Mouse (Mus musculus) olfactory bulb, adult 2 months (tissue): ENCODE results near the gene Plekhd1. TPM values are rescaled to one million over a fixed set of nuclear protein-coding genes. Genes with fewer than 3 reads are reported as not detected.

Source experiments
- H3K27ac ChIP-seq: fragments of 200-500 bp; 2 replicates; pipeline ENCODE4 v1.5.1; 2012; ENCODE audit warnings: low read depth, low read length; ENCODE audit not compliant: insufficient read depth
- H3K4me1 ChIP-seq: fragments of 200-500 bp; 2 replicates; pipeline ENCODE4 v1.6.1; 2012; ENCODE audit warnings: low read length; ENCODE audit not compliant: control insufficient read depth, insufficient read depth
- H3K4me3 ChIP-seq: fragments of 200-500 bp; 2 replicates; pipeline ENCODE4 v1.5.1; 2012; ENCODE audit warnings: mild to moderate bottlenecking, low read depth, low read length, moderate library complexity; ENCODE audit not compliant: insufficient read depth
- CTCF ChIP-seq: fragments of 200-500 bp; IDR thresholded peaks from 2 replicates; pipeline ENCODE4 v1.5.1; 2012; ENCODE audit warnings: low read depth, mild to moderate bottlenecking, low read length, moderate library complexity; ENCODE audit not compliant: insufficient read depth
- POLR2A ChIP-seq: fragments of 200-500 bp; IDR thresholded peaks from 2 replicates; pipeline ENCODE4 v1.6.1; 2012; ENCODE audit warnings: mild to moderate bottlenecking, low read depth, low read length, moderate library complexity; ENCODE audit not compliant: insufficient read depth
- WGBS: fragments of 180-500 bp; shearing (Covaris S2); methylation state at CpG from one replicate; pipeline ENCODE4 v1.1.7; 2018; 5-methylcytosine and 5-hydroxymethylcytosine counted together
- polyA plus RNA-seq: library from polyadenylated mRNA; stranded (reverse); fragments of >200 nt; gene quantifications from 2 replicates; pipeline ENCODE4 v1.2.4, GENCODE M21; 2012; ENCODE audit warnings: low replicate concordance; ENCODE audit not compliant: missing spikeins, insufficient read depth, insufficient read length

The Plekhd1 gene
- not detected in 2 replicates for polyA plus RNA-seq

- WGBS = 5% methylated on average over 47 of the region's 52 CpGs
- TF ChIP-seq CTCF (no peak), POLR2A (no peak)
- Histone ChIP-seq H3K4me3 (peak within 1 kb of the TSS; percentile 34), H3K4me1 (peaks cover 18% of the 10 kb centered on the region), H3K27ac (no peak within 1 kb of the TSS)
These were observed at the start of gene Plekhd1 for GRCm38 (mm10) chr12:80692269-80692972. Gene Plekhd1, plus strand, starts transcription at chr12:80692591.

- peaks cover 12% of the 10 kb centered on the region for H3K4me1 ChIP-seq
- WGBS = 2% methylated on average over 48 of the region's 48 CpGs
- H3K4me3 ChIP-seq = peak overlapping the region; percentile 66
- H3K27ac ChIP-seq = no peak overlapping the region; the same call in 1 of the 2 replicates
- TF ChIP-seq CTCF = 0 out of 2 replicates have a peak, but pooled peaks have one; percentile 18
- TF ChIP-seq POLR2A = no peak
These were observed 49.4 kb upstream of the Plekhd1 start for GRCm38 (mm10) chr12:80642725-80643692.

DNA sequence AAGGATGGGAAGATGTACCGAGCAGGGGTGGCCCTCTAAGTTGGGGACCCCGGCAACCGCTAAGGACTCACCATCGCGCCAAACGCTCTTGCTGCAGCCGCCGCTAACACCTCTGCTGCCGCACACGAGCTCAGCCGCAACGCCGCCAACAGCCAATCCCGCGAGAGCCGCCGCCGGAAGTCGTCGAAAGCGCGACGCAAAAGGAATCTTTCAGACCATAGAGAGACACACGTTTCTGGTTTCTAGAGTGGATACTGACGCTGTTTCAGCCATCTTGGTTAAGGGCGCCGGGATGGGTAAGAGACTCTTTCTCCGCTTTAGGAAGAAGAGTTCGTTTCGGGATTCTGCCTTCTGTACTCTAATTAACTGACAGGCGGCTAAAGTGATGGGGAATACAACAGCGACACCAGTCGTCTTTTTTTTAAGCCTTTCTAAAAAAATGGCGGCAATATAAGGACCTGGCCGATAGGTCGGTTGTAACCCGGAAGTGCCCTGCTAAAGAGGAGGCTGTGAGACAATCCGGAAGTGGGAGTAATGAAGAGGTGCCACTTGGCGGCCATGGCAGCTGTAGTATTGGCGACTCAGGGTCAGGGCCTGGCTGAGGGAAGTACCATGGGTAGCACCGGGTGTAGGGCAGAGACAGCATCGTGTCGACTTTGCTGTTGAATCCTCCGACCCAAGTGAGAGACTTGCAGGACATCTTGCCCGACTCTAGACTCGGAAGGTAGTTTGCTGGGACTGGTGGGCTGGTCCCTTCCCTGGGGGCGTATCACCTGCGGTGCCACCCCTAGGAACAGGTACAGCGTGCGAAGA is 48.5 kb upstream of the Plekhd1 start, which contains the start of the genes Slc39a9 and Erh:
Gene Slc39a9 (plus strand): TSS at position 191 of the 813 bp plus-strand sequence.
Gene Erh (minus strand): TSS at position 649 of the 813 bp plus-strand sequence.
- H3K4me1 ChIP-seq = peaks cover 12% of the 10 kb centered on the region
- WGBS = under 1% methylated on average over 50 of the region's 50 CpGs
- peak within 1 kb of the TSS; percentile 90 for H3K27ac ChIP-seq
- peak; percentile 24; the same call in 1 of the 2 replicates for TF ChIP-seq CTCF
- peak; percentile 56 for TF ChIP-seq POLR2A
- peak within 1 kb of the TSS; percentile 66 for H3K4me3 ChIP-seq

- WGBS = 1% methylated on average over 18 of the region's 18 CpGs
- Histone ChIP-seq H3K27ac (no peak overlapping the region), H3K4me1 (peaks cover 12% of the 10 kb centered on the region)
These were observed 47.9 kb upstream of the Plekhd1 start for GRCm38 (mm10) chr12:80644506-80644868.

GRCm38 (mm10) chr12:80646377-80646776 is 46.0 kb upstream of the Plekhd1 start:
- Histone ChIP-seq H3K4me3 (no peak overlapping the region), H3K4me1 (peaks cover 12% of the 10 kb centered on the region), H3K27ac (no peak overlapping the region)
- WGBS = 78% methylated on average over 3 of the region's 3 CpGs
- TF ChIP-seq POLR2A = no peak
- TF ChIP-seq CTCF = no peak

More at GRCm38 (mm10) chr12:80644506-80644868, 47.9 kb upstream of the Plekhd1 start:
- TF ChIP-seq CTCF (no peak), POLR2A (no peak)
- peak overlapping the region; percentile 66 for H3K4me3 ChIP-seq

DNA sequence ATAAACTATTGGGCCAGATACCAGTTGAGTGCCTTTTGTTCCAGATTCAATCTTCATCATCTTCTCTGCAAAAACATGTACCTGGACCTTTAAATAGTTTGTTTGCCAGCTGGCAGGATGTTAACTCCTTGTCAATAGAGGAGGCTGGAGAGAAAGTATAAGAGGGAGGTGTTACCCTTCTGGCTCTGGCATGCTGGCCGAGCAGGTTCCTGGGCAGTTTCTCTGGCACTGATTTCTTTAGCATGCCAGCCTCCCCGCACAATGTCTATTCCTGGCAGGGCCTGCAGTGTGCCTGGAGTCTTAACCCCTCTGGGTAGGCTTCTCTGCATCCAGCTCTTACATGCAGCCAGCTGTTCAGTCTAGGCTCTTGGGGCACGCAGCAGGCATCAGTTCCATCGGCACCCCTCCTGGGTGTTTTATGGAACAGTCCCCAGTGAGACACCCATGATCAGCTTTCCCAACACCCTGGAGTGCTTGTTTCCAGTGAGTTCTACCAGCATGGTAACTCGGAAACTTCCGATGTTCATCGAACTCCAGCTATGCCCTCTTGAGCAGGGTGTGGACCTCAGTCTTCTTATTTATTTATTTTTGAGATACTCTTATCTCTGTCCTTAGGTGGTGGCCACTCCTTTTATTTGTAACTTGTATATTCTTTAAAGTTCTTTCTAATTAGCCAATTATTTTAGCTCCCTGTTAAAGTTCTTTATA is 38.3 kb upstream of the Plekhd1 start:
- 55% methylated on average over 7 of the region's 7 CpGs for WGBS
- H3K4me3 ChIP-seq = no peak overlapping the region
- H3K4me1 ChIP-seq = peaks cover 3% of the 10 kb centered on the region; the same call in 1 of the 2 replicates
- TF ChIP-seq POLR2A (no peak), CTCF (no peak)
- H3K27ac ChIP-seq = no peak overlapping the region

DNA sequence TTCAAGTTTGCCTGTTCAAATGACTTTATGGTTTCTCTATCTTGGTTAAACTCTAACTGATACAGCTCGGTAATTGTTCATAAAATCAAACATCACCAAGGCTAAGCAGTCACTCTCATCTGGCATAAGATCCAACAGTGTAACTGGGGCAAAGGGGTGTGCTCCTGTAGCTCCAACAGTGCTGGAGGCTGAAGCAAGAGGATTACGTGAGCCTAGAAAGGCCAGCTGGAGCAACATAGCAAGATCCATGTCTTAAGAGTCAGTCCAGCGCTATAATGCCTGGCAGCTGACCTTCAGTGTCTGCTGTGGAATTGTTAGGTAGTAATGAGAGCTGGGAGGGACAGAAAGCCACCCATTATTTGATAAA is 37.7 kb upstream of the Plekhd1 start:
- TF ChIP-seq POLR2A (no peak), CTCF (no peak)
- no peak overlapping the region for H3K27ac ChIP-seq
- no peak overlapping the region for H3K4me3 ChIP-seq
- 71% methylated on average over 3 of the region's 3 CpGs for WGBS
- H3K4me1 ChIP-seq = peaks cover 3% of the 10 kb centered on the region; the same call in 1 of the 2 replicates
